ENCODE assay signal across 8 mouse cellular contexts in the genomic region with DNA sequence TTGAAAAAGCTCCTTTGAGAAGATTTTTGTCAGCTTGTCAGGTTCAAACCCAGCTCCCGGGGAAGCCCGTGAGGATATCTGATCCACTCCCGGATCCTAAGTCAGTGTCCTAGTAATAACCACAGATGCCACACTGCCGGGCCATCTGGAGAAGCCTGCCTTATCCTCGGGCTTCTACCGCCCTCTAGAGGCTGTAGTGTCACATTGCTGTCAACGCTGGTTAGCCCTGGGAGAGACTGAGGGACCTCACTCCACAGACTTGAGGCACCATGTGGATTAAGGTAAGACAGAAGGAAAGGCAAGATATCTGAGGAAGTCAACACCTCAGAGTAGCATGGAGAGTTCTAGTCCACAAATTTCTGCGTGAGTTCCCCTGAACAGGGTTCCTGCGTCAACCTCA.
DNase-seq lines count a peak whose midpoint lies in the region; ATAC-seq and TF ChIP-seq lines count a peak whose summit lies in the region.

No protein-coding gene starts in this region.

- H3K4me1 ChIP-seq in forebrain, embryonic 11.5 days (replicated peaks; ENCODE audit: control insufficient read depth, insufficient read depth, low read length) = no peaks in the 10 kb centered on the region
- H3K4me1 ChIP-seq in heart, embryonic 14.5 days (ENCODE audit: control insufficient read depth in 2 of 2, insufficient read depth in 2 of 2, low read length in 2 of 2) = peaks cover 10 to 11% of the 10 kb centered on the region in 2 experiments
- peaks cover 4% of the 10 kb centered on the region; the same call in 1 of the 2 replicates for H3K4me1 ChIP-seq in liver, embryonic 13.5 days (replicated peaks)
- H3K4me1 ChIP-seq in neural tube, embryonic 13.5 days (replicated peaks) = no peaks in the 10 kb centered on the region; the same call in 1 of the 2 replicates
- H3K4me1 ChIP-seq in testis, adult 2 months (ENCODE audit: control insufficient read depth, insufficient read depth, low read length) = no peaks in the 10 kb centered on the region

- ATAC-seq in forebrain, embryonic 11.5 days (replicated peaks; ENCODE audit: low FRiP score) = peak; percentile 86
- ATAC-seq in heart, embryonic 14.5 days (ENCODE audit: insufficient number of reproducible peaks, insufficient read depth, low FRiP score, low read depth) = peak; percentile 31; the same call in 1 of the 2 replicates
- ATAC-seq in liver, embryonic 13.5 days (ENCODE audit: low read depth) = no peak
- peak; percentile 87 for ATAC-seq in neural tube, embryonic 13.5 days (ENCODE audit: low read depth)

- peak; percentile 58 to 67 for DNase-seq in CD8-positive naive resting alpha-beta T cell, adult 2 months (ENCODE audit: low read depth in 2 of 2, low spot score in 2 of 2)
- DNase-seq in brain, embryonic 18.5 days (ENCODE audit: low read depth, low spot score) = peak; percentile 60
- DNase-seq in forebrain, embryonic 11.5 days (ENCODE audit: low spot score) = peak; percentile 87
- DNase-seq in kidney, postnatal 10 days = peak; percentile 86
- peak; percentile 20 for DNase-seq in liver, embryonic 13.5 days

- no peak overlapping the region for H3K9ac ChIP-seq in forebrain, embryonic 11.5 days (ENCODE audit: low read length)
- H3K9ac ChIP-seq in heart, embryonic 14.5 days (ENCODE audit: low read length) = no peak overlapping the region
- no peak overlapping the region for H3K9ac ChIP-seq in liver, embryonic 13.5 days
- peak overlapping the region; percentile 12; the same call in 1 of the 2 replicates for H3K9ac ChIP-seq in neural tube, embryonic 13.5 days

- no peaks in the 10 kb centered on the region for H3K9me3 ChIP-seq in forebrain, embryonic 11.5 days (ENCODE audit: control insufficient read depth, low read length)
- no peaks in the 10 kb centered on the region for H3K9me3 ChIP-seq in heart, embryonic 14.5 days (ENCODE audit: control insufficient read depth, low read length)
- no peaks in the 10 kb centered on the region for H3K9me3 ChIP-seq in liver, embryonic 13.5 days (replicated peaks)
- no peaks in the 10 kb centered on the region for H3K9me3 ChIP-seq in neural tube, embryonic 13.5 days

- WGBS in forebrain, embryonic 11.5 days = 12% methylated on average over 9 of the region's 9 CpGs
- WGBS in heart, embryonic 14.5 days = 8% methylated on average over 9 of the region's 9 CpGs
- 12% methylated on average over 9 of the region's 9 CpGs for WGBS in liver, embryonic 13.5 days (ENCODE audit: insufficient replicate concordance)
- WGBS in neural tube, embryonic 13.5 days = 14% methylated on average over 9 of the region's 9 CpGs

- no peaks in the 10 kb centered on the region for H3K27me3 ChIP-seq in forebrain, embryonic 11.5 days (ENCODE audit: control insufficient read depth, insufficient read depth, low read length)
- 0 out of 2 replicates have a peak, but pooled peaks cover 4% of the 10 kb centered on the region for H3K27me3 ChIP-seq in heart, embryonic 14.5 days (ENCODE audit: control insufficient read depth, insufficient read depth, low read length)
- H3K27me3 ChIP-seq in liver, embryonic 13.5 days = no peaks in the 10 kb centered on the region
- H3K27me3 ChIP-seq in neural tube, embryonic 13.5 days = peaks cover 4% of the 10 kb centered on the region; the same call in 1 of the 2 replicates
- H3K27me3 ChIP-seq in testis, adult 2 months (ENCODE audit: control insufficient read depth, insufficient read depth, low read length) = no peaks in the 10 kb centered on the region

- peak; percentile 86; the same call in 1 of the 2 replicates for TF ChIP-seq CTCF in testis, adult 2 months (IDR thresholded peaks at IDR 0.05; ENCODE audit: control insufficient read depth, insufficient read depth, insufficient replicate concordance, low read depth, low read length)

- no peaks in the 10 kb centered on the region for H3K36me3 ChIP-seq in forebrain, embryonic 11.5 days (ENCODE audit: control insufficient read depth, insufficient read depth, low read length)
- no peaks in the 10 kb centered on the region for H3K36me3 ChIP-seq in heart, embryonic 14.5 days (ENCODE audit: control insufficient read depth, insufficient read depth, low read length)
- H3K36me3 ChIP-seq in liver, embryonic 13.5 days = no peaks in the 10 kb centered on the region
- no peaks in the 10 kb centered on the region for H3K36me3 ChIP-seq in neural tube, embryonic 13.5 days
- H3K36me3 ChIP-seq in testis, adult 2 months (ENCODE audit: control insufficient read depth, insufficient read depth, low read length) = no peaks in the 10 kb centered on the region

- no peak for TF ChIP-seq POLR2A in testis, adult 2 months (IDR thresholded peaks at IDR 0.05; ENCODE audit: control insufficient read depth, low read depth, low read length)

- no peak overlapping the region for H3K27ac ChIP-seq in forebrain, embryonic 11.5 days (ENCODE audit: low read depth, low read length)
- H3K27ac ChIP-seq in heart, embryonic 14.5 days (replicated peaks in 1 of 2; ENCODE audit: control insufficient read depth in 1 of 2, insufficient read depth in 1 of 2, low read depth in 2 of 2, low read length in 2 of 2) = no peak overlapping the region
- no peak overlapping the region for H3K27ac ChIP-seq in liver, embryonic 13.5 days
- no peak overlapping the region for H3K27ac ChIP-seq in neural tube, embryonic 13.5 days (replicated peaks)
- no peak overlapping the region for H3K27ac ChIP-seq in testis, adult 2 months (ENCODE audit: control insufficient read depth, insufficient read depth, low read depth, low read length)

- H3K4me3 ChIP-seq in forebrain, embryonic 11.5 days (ENCODE audit: low read depth, low read length) = no peak overlapping the region
- H3K4me3 ChIP-seq in heart, embryonic 14.5 days (ENCODE audit: control insufficient read depth in 1 of 2, insufficient read depth in 1 of 2, low read depth in 1 of 2, low read length in 2 of 2) = no peak overlapping the region
- H3K4me3 ChIP-seq in liver, embryonic 13.5 days (replicated peaks) = no peak overlapping the region
- H3K4me3 ChIP-seq in neural tube, embryonic 13.5 days = no peak overlapping the region
- H3K4me3 ChIP-seq in testis, adult 2 months (ENCODE audit: control insufficient read depth, low read depth, low read length) = no peak overlapping the region

- no peak overlapping the region for H3K4me2 ChIP-seq in forebrain, embryonic 11.5 days (ENCODE audit: low read depth, low read length, severe bottlenecking)
- H3K4me2 ChIP-seq in heart, embryonic 14.5 days (ENCODE audit: low read length) = 0 out of 2 replicates have a peak overlapping the region, but pooled peaks have one; percentile 34
- H3K4me2 ChIP-seq in liver, embryonic 13.5 days = no peak overlapping the region
- no peak overlapping the region for H3K4me2 ChIP-seq in neural tube, embryonic 13.5 days

Comparison
In these comparisons a context has a peak if more than half of its experiments do, and no peak if none do; other contexts are left out.
1. DNase-seq: peak in every context shown above with its lines; median percentile 87 in forebrain, embryonic 11.5 days; 86 in kidney, postnatal 10 days; 62 in CD8-positive naive resting alpha-beta T cell, adult 2 months; 60 in brain, embryonic 18.5 days; 20 in liver, embryonic 13.5 days.